Mouse (Mus musculus) liver, embryonic 14.5 days (tissue): ENCODE data around the gene Smyd3.

Experiments
- CTCF ChIP-seq: IDR thresholded peaks from 2 replicates; pipeline ENCODE4 v1.5.1; 2016; ENCODE audit warnings: antibody characterized with exemption, low read depth, control low read depth
- EP300 ChIP-seq: IDR thresholded peaks from 2 replicates; pipeline ENCODE4 v1.6.1; 2016; ENCODE audit warnings: antibody characterized with exemption, low read depth

GRCm38 (mm10) chr1:179004133-179004866, 513.5 kb downstream of the Smyd3 start:
- no peak for TF ChIP-seq CTCF
- TF ChIP-seq EP300, result no peak
